Mouse (Mus musculus): ENCODE results near the gene Sectm1b. TPM values are rescaled to one million over a fixed set of nuclear protein-coding genes. Genes with fewer than 3 reads are reported as not detected.

Sectm1b gene
- total and polyA plus RNA-seq, 3 experiments, result not detected

- WGBS, result 72% methylated on average over 4 of the region's 4 CpGs
These were observed 20.9 kb downstream of the Sectm1b start for GRCm38 (mm10) chr11:121042480-121042879.

GRCm38 (mm10) chr11:121041636-121042035 lies 21.7 kb downstream of the Sectm1b start:
- TF ChIP-seq CTCF (IDR thresholded peaks at IDR 0.05), result no peak
- TF ChIP-seq EP300 (IDR thresholded peaks at IDR 0.05; ENCODE audit: insufficient read depth, low read depth, low read length), result no peak
- TF ChIP-seq POLR2A (IDR thresholded peaks at IDR 0.05; ENCODE audit: insufficient read depth, low read depth, low read length), result no peak
- DNase-seq, result no peak
- intact Hi-C loops (cut with DNase I), result loop anchor here (2.0 to 10.0 kb wide), 2 partner anchors 137 to 317 kb away; partner anchors contain the start of genes Dcxr and Rac3
- Histone ChIP-seq H3K27me3 (ENCODE audit: control insufficient read depth, insufficient read depth, low read length) (no peaks in the 10 kb centered on the region), H3K36me3 (ENCODE audit: control insufficient read depth, insufficient read depth, low read length) (no peaks in the 10 kb centered on the region), H3K27ac (no peak overlapping the region), H3K79me2 (replicated peaks; ENCODE audit: control insufficient read depth, insufficient read depth, low read length) (no peaks in the 10 kb centered on the region), H3K4me1 (ENCODE audit: control insufficient read depth, insufficient read depth, low read length) (no peaks in the 10 kb centered on the region), H3K9ac (ENCODE audit: low read depth, low read length) (no peak overlapping the region), H3K4me3 (no peak overlapping the region)
- 68% methylated on average over 4 of the region's 4 CpGs for WGBS

More at GRCm38 (mm10) chr11:121042480-121042879, 20.9 kb downstream of the Sectm1b start:
- no peaks in the 10 kb centered on the region for H3K36me3 ChIP-seq (ENCODE audit: control insufficient read depth, insufficient read depth, low read length)
- H3K27ac ChIP-seq, result no peak overlapping the region
- H3K27me3 ChIP-seq (ENCODE audit: control insufficient read depth, insufficient read depth, low read length), result no peaks in the 10 kb centered on the region
- no peaks in the 10 kb centered on the region for H3K79me2 ChIP-seq (replicated peaks; ENCODE audit: control insufficient read depth, insufficient read depth, low read length)
- no peak overlapping the region for H3K9ac ChIP-seq (ENCODE audit: low read depth, low read length)
- intact Hi-C loops (cut with DNase I), result loop anchor here (10.0 kb wide), 1 partner anchor 318 kb away; the partner anchor contains the start of genes Dcxr and Rac3
- TF ChIP-seq CTCF (IDR thresholded peaks at IDR 0.05) (no peak), POLR2A (IDR thresholded peaks at IDR 0.05; ENCODE audit: insufficient read depth, low read depth, low read length) (no peak), EP300 (IDR thresholded peaks at IDR 0.05; ENCODE audit: insufficient read depth, low read depth, low read length) (no peak)
- no peak for DNase-seq
- H3K4me3 ChIP-seq, result no peak overlapping the region
- no peaks in the 10 kb centered on the region for H3K4me1 ChIP-seq (ENCODE audit: control insufficient read depth, insufficient read depth, low read length)

- 6% methylated on average over 4 of the region's 4 CpGs for WGBS
- intact Hi-C loops (cut with DNase I), result loop anchor here (2.0 to 10.0 kb wide), 2 partner anchors 136 to 316 kb away; partner anchors contain the start of genes Dcxr and Rac3
- Histone ChIP-seq H3K79me2 (replicated peaks; ENCODE audit: control insufficient read depth, insufficient read depth, low read length) (no peaks in the 10 kb centered on the region), H3K4me1 (ENCODE audit: control insufficient read depth, insufficient read depth, low read length) (no peaks in the 10 kb centered on the region), H3K27me3 (ENCODE audit: control insufficient read depth, insufficient read depth, low read length) (no peaks in the 10 kb centered on the region), H3K9ac (ENCODE audit: low read depth, low read length) (no peak overlapping the region), H3K27ac (no peak overlapping the region), H3K36me3 (ENCODE audit: control insufficient read depth, insufficient read depth, low read length) (no peaks in the 10 kb centered on the region), H3K4me3 (no peak overlapping the region)
- peak; percentile 84 for TF ChIP-seq CTCF (IDR thresholded peaks at IDR 0.05)
- no peak for TF ChIP-seq POLR2A (IDR thresholded peaks at IDR 0.05; ENCODE audit: insufficient read depth, low read depth, low read length)
- peak; percentile 75 for TF ChIP-seq EP300 (IDR thresholded peaks at IDR 0.05; ENCODE audit: insufficient read depth, low read depth, low read length)
- peak; percentile 71 to 78 for DNase-seq
These were observed 22.2 kb downstream of the Sectm1b start for GRCm38 (mm10) chr11:121041212-121041611.

GRCm38 (mm10) chr11:121039302-121039701 lies 24.1 kb downstream of the Sectm1b start, which contains the start of gene Cd7:
Gene Cd7, minus strand, starts transcription at chr11:121039418.
- H3K9ac ChIP-seq (ENCODE audit: low read depth, low read length), result no peak within 1 kb of the TSS
- intact Hi-C loops (cut with DNase I), result no loop called here
- no peaks in the 10 kb centered on the region for H3K79me2 ChIP-seq (replicated peaks; ENCODE audit: control insufficient read depth, insufficient read depth, low read length)
- WGBS, result 67% methylated on average over 5 of the region's 5 CpGs
- H3K36me3 ChIP-seq (ENCODE audit: control insufficient read depth, insufficient read depth, low read length), result no peaks in the 10 kb centered on the region
- no peak within 1 kb of the TSS for H3K4me3 ChIP-seq
- no peak for DNase-seq
- H3K27ac ChIP-seq, result no peak within 1 kb of the TSS
- TF ChIP-seq CTCF (IDR thresholded peaks at IDR 0.05) (no peak), POLR2A (IDR thresholded peaks at IDR 0.05; ENCODE audit: insufficient read depth, low read depth, low read length) (no peak), EP300 (IDR thresholded peaks at IDR 0.05; ENCODE audit: insufficient read depth, low read depth, low read length) (no peak)
- no peaks in the 10 kb centered on the region for H3K4me1 ChIP-seq (ENCODE audit: control insufficient read depth, insufficient read depth, low read length)
- H3K27me3 ChIP-seq (ENCODE audit: control insufficient read depth, insufficient read depth, low read length), result no peaks in the 10 kb centered on the region

- intact Hi-C loops (cut with DNase I), result no loop called here
- DNase-seq, result no peak
- Histone ChIP-seq H3K36me3 (ENCODE audit: control insufficient read depth, insufficient read depth, low read length) (no peaks in the 10 kb centered on the region), H3K79me2 (replicated peaks; ENCODE audit: control insufficient read depth, insufficient read depth, low read length) (no peaks in the 10 kb centered on the region), H3K27me3 (ENCODE audit: control insufficient read depth, insufficient read depth, low read length) (no peaks in the 10 kb centered on the region), H3K4me3 (no peak overlapping the region), H3K9ac (ENCODE audit: low read depth, low read length) (no peak overlapping the region), H3K4me1 (ENCODE audit: control insufficient read depth, insufficient read depth, low read length) (no peaks in the 10 kb centered on the region), H3K27ac (no peak overlapping the region)
- TF ChIP-seq EP300 (IDR thresholded peaks at IDR 0.05; ENCODE audit: insufficient read depth, low read depth, low read length) (no peak), POLR2A (IDR thresholded peaks at IDR 0.05; ENCODE audit: insufficient read depth, low read depth, low read length) (no peak), CTCF (IDR thresholded peaks at IDR 0.05) (no peak)
- WGBS, result 83% methylated on average over 11 of the region's 11 CpGs
These were observed 24.8 kb downstream of the Sectm1b start for GRCm38 (mm10) chr11:121038366-121039240.

DNA sequence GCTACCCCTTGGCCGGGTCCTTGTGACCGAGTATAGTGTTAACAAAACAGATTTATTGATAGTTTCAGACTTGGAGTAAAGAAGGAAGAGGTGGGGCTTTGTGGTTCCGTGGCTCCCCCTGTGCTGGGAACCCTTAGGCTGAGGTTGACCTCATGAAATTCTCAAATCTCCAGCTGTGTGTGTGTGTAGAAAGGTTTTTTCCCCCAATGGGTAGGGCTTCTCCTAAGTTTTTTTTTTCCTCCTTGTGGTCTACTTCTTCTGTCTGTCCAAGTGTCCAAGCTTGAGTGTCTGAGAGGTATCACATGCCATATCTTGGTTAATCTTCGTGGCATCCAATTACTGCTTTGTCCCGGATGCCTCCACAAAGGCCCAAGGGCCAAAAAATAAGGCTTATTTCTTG lies 30.3 kb downstream of the Sectm1b start:
- no peak overlapping the region for H3K27ac ChIP-seq
- H3K9ac ChIP-seq (ENCODE audit: low read depth, low read length), result no peak overlapping the region
- no peaks in the 10 kb centered on the region for H3K79me2 ChIP-seq (replicated peaks; ENCODE audit: control insufficient read depth, insufficient read depth, low read length)
- no peaks in the 10 kb centered on the region for H3K27me3 ChIP-seq (ENCODE audit: control insufficient read depth, insufficient read depth, low read length)
- TF ChIP-seq CTCF (IDR thresholded peaks at IDR 0.05) (no peak), POLR2A (IDR thresholded peaks at IDR 0.05; ENCODE audit: insufficient read depth, low read depth, low read length) (no peak), EP300 (IDR thresholded peaks at IDR 0.05; ENCODE audit: insufficient read depth, low read depth, low read length) (no peak)
- H3K4me1 ChIP-seq (ENCODE audit: control insufficient read depth, insufficient read depth, low read length), result no peaks in the 10 kb centered on the region
- DNase-seq, result no peak
- WGBS, result 75% methylated on average over 5 of the region's 5 CpGs
- H3K4me3 ChIP-seq, result no peak overlapping the region
- H3K36me3 ChIP-seq (ENCODE audit: control insufficient read depth, insufficient read depth, low read length), result no peaks in the 10 kb centered on the region
- intact Hi-C loops (cut with DNase I), result no loop called here

Measured in heart, adult 2 months (tissue).